Mouse (Mus musculus): ENCODE data around the gene Arid3b. TPM values are rescaled to one million over a fixed set of nuclear protein-coding genes. Genes with fewer than 3 reads are reported as not detected.

The Arid3b gene
- polyA plus RNA-seq, 2 experiments = 7.8 to 8.5 TPM

GRCm38 (mm10) chr9:57811793-57812733 is 24.5 kb downstream of the Arid3b start:
- H3K27ac ChIP-seq = no peak overlapping the region
- TF ChIP-seq EP300 (IDR thresholded peaks at IDR 0.05; ENCODE audit: low read depth) (no peak), CTCF (IDR thresholded peaks at IDR 0.05; ENCODE audit: low read depth) (peak; percentile 28; the same call in 1 of the 2 replicates)
- no peak for DNase-seq (ENCODE audit: low read depth in 3 of 3, low spot score in 3 of 3)
- no peak for ATAC-seq (ENCODE audit: insufficient read depth)
- no peak overlapping the region for H3K9ac ChIP-seq (replicated peaks)
- H3K27me3 ChIP-seq (ENCODE audit: control insufficient read depth, insufficient read depth, low read length) = no peaks in the 10 kb centered on the region
- H3K9me3 ChIP-seq (ENCODE audit: control insufficient read depth, low read length) = no peaks in the 10 kb centered on the region
- no peaks in the 10 kb centered on the region; the same call in 1 of the 2 replicates for H3K36me3 ChIP-seq (replicated peaks; ENCODE audit: control insufficient read depth, insufficient read depth, low read depth)
- no peak overlapping the region for H3K4me2 ChIP-seq (ENCODE audit: low read depth)
- WGBS (ENCODE audit: insufficient replicate concordance) = 50% methylated on average over 8 of the region's 8 CpGs
- H3K4me3 ChIP-seq (ENCODE audit: insufficient read depth in 1 of 2, low read depth in 2 of 2, low read length in 2 of 2) = no peak overlapping the region
- peaks cover 7 to 20% of the 10 kb centered on the region in 2 experiments for H3K4me1 ChIP-seq (replicated peaks; ENCODE audit: control insufficient read depth in 2 of 2, insufficient read depth in 2 of 2, low read length in 1 of 2)

GRCm38 (mm10) chr9:57810691-57811090 is 25.9 kb downstream of the Arid3b start:
- Histone ChIP-seq H3K27me3 (ENCODE audit: control insufficient read depth, insufficient read depth, low read length) (no peaks in the 10 kb centered on the region), H3K9ac (replicated peaks) (no peak overlapping the region), H3K4me3 (ENCODE audit: insufficient read depth in 1 of 2, low read depth in 2 of 2, low read length in 2 of 2) (no peak overlapping the region), H3K9me3 (ENCODE audit: control insufficient read depth, low read length) (no peaks in the 10 kb centered on the region), H3K4me1 (replicated peaks; ENCODE audit: control insufficient read depth in 2 of 2, insufficient read depth in 2 of 2, low read length in 1 of 2) (peaks cover 18 to 33% of the 10 kb centered on the region in 2 experiments), H3K36me3 (replicated peaks; ENCODE audit: control insufficient read depth, insufficient read depth, low read depth) (no peaks in the 10 kb centered on the region; the same call in 1 of the 2 replicates), H3K27ac (no peak overlapping the region), H3K4me2 (ENCODE audit: low read depth) (no peak overlapping the region)
- no peak for TF ChIP-seq CTCF (IDR thresholded peaks at IDR 0.05; ENCODE audit: low read depth)
- TF ChIP-seq EP300 (IDR thresholded peaks at IDR 0.05; ENCODE audit: low read depth) = no peak
- DNase-seq (ENCODE audit: low read depth in 3 of 3, low spot score in 3 of 3) (no peak), ATAC-seq (ENCODE audit: insufficient read depth) (no peak)
- WGBS (ENCODE audit: insufficient replicate concordance) = 71% methylated on average over 3 of the region's 3 CpGs

- Histone ChIP-seq H3K4me2 (ENCODE audit: low read depth) (no peak overlapping the region), H3K27ac (no peak overlapping the region), H3K9ac (replicated peaks) (no peak overlapping the region), H3K36me3 (replicated peaks; ENCODE audit: control insufficient read depth, insufficient read depth, low read depth) (no peaks in the 10 kb centered on the region; the same call in 1 of the 2 replicates), H3K27me3 (ENCODE audit: control insufficient read depth, insufficient read depth, low read length) (no peaks in the 10 kb centered on the region), H3K4me3 (ENCODE audit: insufficient read depth in 1 of 2, low read depth in 2 of 2, low read length in 2 of 2) (no peak overlapping the region), H3K4me1 (replicated peaks; ENCODE audit: control insufficient read depth in 2 of 2, insufficient read depth in 2 of 2, low read length in 1 of 2) (peaks cover 28 to 44% of the 10 kb centered on the region in 2 experiments), H3K9me3 (ENCODE audit: control insufficient read depth, low read length) (no peaks in the 10 kb centered on the region)
- no peak for ATAC-seq (ENCODE audit: insufficient read depth)
- TF ChIP-seq EP300 (IDR thresholded peaks at IDR 0.05; ENCODE audit: low read depth) = no peak
- TF ChIP-seq CTCF (IDR thresholded peaks at IDR 0.05; ENCODE audit: low read depth) = no peak
- no peak for DNase-seq (ENCODE audit: low read depth in 3 of 3, low spot score in 3 of 3)
- 77% methylated on average over 5 of the region's 5 CpGs for WGBS (ENCODE audit: insufficient replicate concordance)
Observed at GRCm38 (mm10) chr9:57808771-57809310, 27.8 kb downstream of the Arid3b start.

- no peaks in the 10 kb centered on the region; the same call in 1 of the 2 replicates for H3K36me3 ChIP-seq (replicated peaks; ENCODE audit: control insufficient read depth, insufficient read depth, low read depth)
- H3K4me3 ChIP-seq (ENCODE audit: insufficient read depth in 1 of 2, low read depth in 2 of 2, low read length in 2 of 2) = no peak overlapping the region
- H3K27me3 ChIP-seq (ENCODE audit: control insufficient read depth, insufficient read depth, low read length) = no peaks in the 10 kb centered on the region
- TF ChIP-seq CTCF (IDR thresholded peaks at IDR 0.05; ENCODE audit: low read depth) = no peak
- TF ChIP-seq EP300 (IDR thresholded peaks at IDR 0.05; ENCODE audit: low read depth) = no peak
- no peaks in the 10 kb centered on the region for H3K9me3 ChIP-seq (ENCODE audit: control insufficient read depth, low read length)
- H3K4me1 ChIP-seq (replicated peaks; ENCODE audit: control insufficient read depth in 2 of 2, insufficient read depth in 2 of 2, low read length in 1 of 2) = peaks cover 30 to 49% of the 10 kb centered on the region in 2 experiments
- DNase-seq (ENCODE audit: low read depth in 3 of 3, low spot score in 3 of 3) (no peak), ATAC-seq (ENCODE audit: insufficient read depth) (peak; percentile 23; the same call in 1 of the 2 replicates)
- no peak overlapping the region for H3K9ac ChIP-seq (replicated peaks)
- WGBS (ENCODE audit: insufficient replicate concordance) = 60% methylated on average over 4 of the region's 4 CpGs
- H3K27ac ChIP-seq = no peak overlapping the region
- no peak overlapping the region for H3K4me2 ChIP-seq (ENCODE audit: low read depth)
Observed at GRCm38 (mm10) chr9:57807174-57807651, 29.4 kb downstream of the Arid3b start.

- H3K4me1 ChIP-seq (replicated peaks; ENCODE audit: control insufficient read depth in 2 of 2, insufficient read depth in 2 of 2, low read length in 1 of 2) = peaks cover 28 to 43% of the 10 kb centered on the region in 2 experiments
Observed at GRCm38 (mm10) chr9:57806066-57806481, 30.5 kb downstream of the Arid3b start.

More at GRCm38 (mm10) chr9:57806066-57806481, 30.5 kb downstream of the Arid3b start:
- ATAC-seq (ENCODE audit: insufficient read depth) (0 out of 2 replicates have a peak, but pooled peaks have one; percentile 8), DNase-seq (ENCODE audit: low read depth in 3 of 3, low spot score in 3 of 3) (no peak)
- Histone ChIP-seq H3K9me3 (ENCODE audit: control insufficient read depth, low read length) (no peaks in the 10 kb centered on the region), H3K36me3 (replicated peaks; ENCODE audit: control insufficient read depth, insufficient read depth, low read depth) (no peaks in the 10 kb centered on the region; the same call in 1 of the 2 replicates), H3K4me2 (ENCODE audit: low read depth) (no peak overlapping the region), H3K27me3 (ENCODE audit: control insufficient read depth, insufficient read depth, low read length) (no peaks in the 10 kb centered on the region), H3K4me3 (ENCODE audit: insufficient read depth in 1 of 2, low read depth in 2 of 2, low read length in 2 of 2) (no peak overlapping the region), H3K9ac (replicated peaks) (no peak overlapping the region), H3K27ac (no peak overlapping the region)
- TF ChIP-seq CTCF (IDR thresholded peaks at IDR 0.05; ENCODE audit: low read depth) (no peak), EP300 (IDR thresholded peaks at IDR 0.05; ENCODE audit: low read depth) (no peak)
- 53% methylated on average over 1 of the region's 1 CpGs for WGBS (ENCODE audit: insufficient replicate concordance)

All from liver, embryonic 14.5 days (tissue).